Mouse (Mus musculus): ENCODE results near the gene Gm17677. TPM values are rescaled to one million over a fixed set of nuclear protein-coding genes. Genes with fewer than 3 reads are reported as not detected.

Gene Gm17677
- not detected in 2 replicates for total RNA-seq (2021)
- long read RNA-seq, experiment 1 = 0 reads
- long read RNA-seq, experiment 2 = 0 reads

DNA sequence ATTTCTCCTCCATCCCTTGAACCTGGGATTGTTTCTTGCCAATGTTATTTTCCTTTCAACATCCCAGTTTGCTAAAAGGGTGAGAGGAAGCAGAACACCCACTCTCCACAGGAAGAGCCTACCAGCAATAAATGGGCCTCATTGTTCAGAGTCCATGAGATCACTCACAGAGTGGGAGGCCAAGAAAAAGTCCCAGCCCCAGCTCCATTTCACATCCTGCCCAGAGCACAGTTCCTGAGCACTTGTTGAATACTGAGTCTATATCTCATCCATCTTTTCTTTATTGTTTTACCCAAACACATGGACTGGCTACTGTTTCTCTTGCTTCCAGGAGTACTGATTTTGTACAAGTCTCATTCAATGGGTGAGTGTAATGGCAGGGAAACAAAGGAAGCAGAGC, at the start of gene Gm17677:
Gene Gm17677, plus strand, starts transcription at position 301 of the 400 bp plus-strand sequence.
- DNase-seq = no peak

DNA sequence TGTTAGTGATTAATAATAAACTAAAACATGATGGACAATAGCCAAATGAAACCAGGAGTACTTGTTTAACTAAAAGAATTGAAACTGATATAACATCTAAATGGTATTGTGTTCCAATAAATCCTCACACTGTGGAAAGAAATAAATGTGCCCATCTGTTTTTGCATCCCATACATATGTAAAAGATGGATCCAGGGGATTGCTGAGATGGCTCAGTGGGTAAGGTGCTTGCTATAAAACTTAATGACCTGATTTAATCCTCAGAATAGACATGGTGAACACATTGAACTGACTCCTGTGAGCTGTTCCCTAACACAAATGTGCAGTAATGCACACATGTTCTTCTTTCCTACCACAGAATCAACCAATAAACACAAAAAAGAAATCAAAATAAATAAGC, 48.9 kb upstream of the Gm17677 start:
- no peak for DNase-seq

DNA sequence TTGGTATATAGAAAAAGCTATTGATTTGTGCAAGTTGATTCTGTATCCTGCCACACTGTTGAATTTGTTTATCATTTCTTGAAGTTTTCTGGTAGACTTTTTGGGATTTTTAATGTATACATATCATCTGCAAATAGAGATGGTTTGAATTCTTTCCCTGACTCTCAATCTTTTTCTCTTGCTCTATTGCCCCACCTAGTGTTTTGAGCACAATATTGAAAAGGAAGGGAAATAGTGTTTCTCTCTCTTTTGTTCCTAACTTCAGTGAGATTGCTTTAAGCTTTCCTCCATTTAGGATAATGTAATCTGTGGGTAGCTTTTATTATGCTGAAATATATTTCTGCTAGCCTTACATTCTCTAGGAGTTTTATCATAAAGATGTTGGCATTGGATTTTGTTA, 33.6 kb upstream of the Gm17677 start:
- no peak for DNase-seq

DNA sequence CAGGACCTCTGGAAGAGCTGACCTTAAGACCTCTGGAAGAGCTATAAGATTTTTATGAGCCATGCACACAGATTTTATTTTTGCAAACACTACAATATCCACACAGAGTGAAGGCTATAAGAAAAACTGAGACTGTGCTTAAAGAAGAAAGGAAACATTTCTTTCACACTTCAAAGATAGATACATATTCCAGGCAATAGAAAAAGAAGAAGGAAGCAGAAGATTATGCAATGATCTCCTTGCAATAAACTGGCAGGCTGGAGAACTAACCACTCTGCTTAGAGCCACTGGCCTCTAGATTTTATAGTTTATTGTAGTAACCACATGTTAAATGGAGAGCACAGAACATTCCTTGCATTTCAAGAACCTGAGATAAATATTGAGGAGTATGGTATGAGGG, 16.0 kb downstream of the Gm17677 start:
- DNase-seq = no peak

DNA sequence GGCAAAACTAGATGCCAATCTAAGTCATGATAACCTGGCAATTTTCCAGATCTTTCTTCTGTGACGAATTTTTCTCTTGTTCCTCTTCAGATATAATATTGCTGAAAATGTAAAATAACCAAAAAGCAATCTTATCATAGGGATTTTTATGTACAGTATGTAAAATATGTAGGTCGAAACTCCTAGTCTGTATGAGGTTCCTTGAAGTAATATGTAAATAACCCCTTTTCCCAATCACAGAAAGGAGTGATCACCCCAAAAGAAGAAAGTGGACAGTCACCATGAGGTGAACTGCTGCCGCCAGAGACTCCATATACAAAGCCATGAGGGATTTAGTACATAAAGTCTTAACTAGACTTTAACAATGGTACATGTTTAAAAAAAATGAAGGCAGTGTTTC, 37.2 kb downstream of the Gm17677 start, which contains the start of gene Gm17727:
Gene Gm17727, minus strand, starts transcription at position 101 of the 400 bp plus-strand sequence.
- DNase-seq = no peak

DNA sequence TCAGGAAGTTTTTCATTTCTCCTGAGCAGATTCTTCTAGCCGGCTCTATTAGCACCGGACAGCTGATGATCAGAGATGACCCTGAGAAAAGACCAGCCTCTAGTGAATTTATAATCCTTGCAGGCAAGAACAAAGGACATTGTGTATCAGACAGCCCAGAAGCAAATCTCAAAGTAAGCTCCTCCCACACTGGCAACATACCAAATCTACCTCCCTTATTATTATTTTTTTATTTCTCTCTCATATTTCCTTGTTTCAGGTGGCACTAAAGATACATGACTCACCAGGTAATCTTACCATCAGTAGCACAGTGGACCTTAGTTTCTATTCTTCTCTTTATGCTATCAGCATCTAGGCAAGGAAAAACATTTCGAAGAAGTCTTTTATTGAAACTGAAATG, 49.2 kb downstream of the Gm17677 start, which contains the start of the genes Gm27235 and D730048I06Rik:
Gene Gm27235, minus strand, starts transcription at position 101 of the 400 bp plus-strand sequence.
Gene D730048I06Rik, minus strand, starts transcription at position 112 of the 400 bp plus-strand sequence.
- no peak for DNase-seq

Other genes starting within 250 kb of the Gm17677 start
- not detected in 2 replicates for gene Gm1113, start 222.8 kb upstream of the Gm17677 start, total RNA-seq (2021)
- gene Ddx25, start 182.5 kb upstream of the Gm17677 start, total RNA-seq (2021) = 0.67 and 0.68 TPM in 2 replicates
- gene Pus3, start 182.5 kb upstream of the Gm17677 start, total RNA-seq (2021) = 14.1 and 16.3 TPM in 2 replicates
- 0.26 TPM in 1 of 2 replicates, not detected in the other for gene Pate2, start 170.8 kb upstream of the Gm17677 start, total RNA-seq (2021)
- gene Hyls1, start 170.7 kb upstream of the Gm17677 start, total RNA-seq (2021) = 4.2 and 5.4 TPM in 2 replicates
- not detected in 2 replicates for gene Pate4, start 129.1 kb upstream of the Gm17677 start, total RNA-seq (2021)
- not detected in 2 replicates for gene Pate3, start 92.8 kb upstream of the Gm17677 start, total RNA-seq (2021)
- not detected in 2 replicates for gene Pate1, start 53.7 kb upstream of the Gm17677 start, total RNA-seq (2021)
- gene Gm17727, start 37.1 kb downstream of the Gm17677 start, total RNA-seq (2021) = not detected in 2 replicates
- not detected in 2 replicates for gene Gm27235, start 49.1 kb downstream of the Gm17677 start, total RNA-seq (2021)
- not detected in 2 replicates for gene D730048I06Rik, start 49.1 kb downstream of the Gm17677 start, total RNA-seq (2021)
- gene 9230110F15Rik, start 103.1 kb downstream of the Gm17677 start, total RNA-seq (2021) = not detected in 2 replicates
- gene 9230113P08Rik, start 167.4 kb downstream of the Gm17677 start, total RNA-seq (2021) = not detected in 2 replicates

All from adrenal gland, postnatal 14 days (tissue).